Mouse (Mus musculus) liver, postnatal 0 days (tissue): ENCODE results near the gene Rnft2. TPM values are rescaled to one million over a fixed set of nuclear protein-coding genes. Genes with fewer than 3 reads are reported as not detected.

Experiments used
- ATAC-seq: fragments of 200-750 bp; cut with Nextera tagmentation; 2 replicates; pipeline ENCODE4 v1.8.0; 2017; ENCODE audit warnings: mild to moderate bottlenecking, moderate library complexity
- DNase-seq: peaks from one replicate; pipeline ENCODE4 v3.0.0-alpha.2; 2016
- H3K27ac ChIP-seq: fragments of 300-500 bp; sonication (generic); 2 replicates; pipeline ENCODE4 v1.5.1; 2014; ENCODE audit warnings: antibody characterized with exemption, moderate library complexity, mild to moderate bottlenecking, low read depth
- H3K27me3 ChIP-seq: fragments of 300-500 bp; sonication (generic); 2 replicates; pipeline ENCODE4 v1.6.1; 2014; ENCODE audit warnings: low read length, control low read depth, mixed read lengths; ENCODE audit not compliant: insufficient read depth
- H3K36me3 ChIP-seq: fragments of 300-500 bp; sonication (generic); replicated peaks from 2 replicates; pipeline ENCODE4 v1.6.1; 2014; ENCODE audit warnings: mild to moderate bottlenecking, control low read depth, low read length, moderate library complexity, mixed read lengths; ENCODE audit not compliant: insufficient read depth
- H3K4me1 ChIP-seq: fragments of 300-500 bp; sonication (generic); 2 replicates; pipeline ENCODE4 v1.6.1; 2014; ENCODE audit warnings: antibody characterized with exemption, mild to moderate bottlenecking, control low read depth; ENCODE audit not compliant: insufficient read depth
- H3K4me2 ChIP-seq: fragments of 300-500 bp; sonication (generic); 2 replicates; pipeline ENCODE4 v1.6.1; 2014; ENCODE audit warnings: low read depth, mild to moderate bottlenecking, low read length, moderate library complexity, mixed read lengths
- H3K4me3 ChIP-seq: fragments of 300-500 bp; sonication (generic); 2 replicates; pipeline ENCODE4 v1.5.1; 2014; ENCODE audit warnings: low read depth, low read length
- H3K9ac ChIP-seq: fragments of 300-500 bp; sonication (generic); replicated peaks from 2 replicates; pipeline ENCODE4 v1.6.1; 2014; ENCODE audit warnings: mild to moderate bottlenecking, moderate library complexity
- H3K9me3 ChIP-seq: fragments of 300-500 bp; sonication (generic); 2 replicates; pipeline ENCODE4 v1.6.1; 2016; ENCODE audit warnings: mild to moderate bottlenecking, control low read depth, low read length, mixed read lengths
- CTCF ChIP-seq: sonication (generic); IDR thresholded peaks from 2 replicates; pipeline ENCODE4 v1.5.1; 2016; ENCODE audit warnings: antibody characterized with exemption, low read depth
- EP300 ChIP-seq: IDR thresholded peaks from 2 replicates; pipeline ENCODE4 v1.6.1; 2016; ENCODE audit warnings: antibody characterized with exemption, low read depth, mild to moderate bottlenecking
- WGBS: fragments of 180-500 bp; shearing (Covaris S2); extraction: QIAGEN DNeasy Blood & Tissue Kit; methylation state at CpG from one replicate; pipeline ENCODE4 v1.1.7; 2014; ENCODE audit not compliant: insufficient replicate concordance; 5-methylcytosine and 5-hydroxymethylcytosine counted together
- polyA plus RNA-seq: library from polyadenylated mRNA; unstranded; fragments of >200 nt; fragmentation: Nextera tagmentation; extraction: Ambion mirVana; gene quantifications from 2 replicates; pipeline ENCODE4 v1.2.1, GENCODE M21; 2015

The Rnft2 gene
- polyA plus RNA-seq, 1 experiment from 2014 or later, result not detected

- 80% methylated on average over 4 of the region's 4 CpGs for WGBS
- no peak overlapping the region for H3K27ac ChIP-seq
These were observed 100.6 kb downstream of the Rnft2 start for GRCm38 (mm10) chr5:118144327-118144726.

GRCm38 (mm10) chr5:118143211-118144026 lies 101.5 kb downstream of the Rnft2 start:
- Histone ChIP-seq H3K9ac (no peak overlapping the region), H3K4me1 (no peaks in the 10 kb centered on the region), H3K36me3 (peaks cover 16% of the 10 kb centered on the region), H3K27me3 (no peaks in the 10 kb centered on the region), H3K4me2 (no peak overlapping the region), H3K4me3 (no peak overlapping the region), H3K9me3 (no peaks in the 10 kb centered on the region), H3K27ac (no peak overlapping the region)
- DNase-seq, result no peak
- 68% methylated on average over 12 of the region's 12 CpGs for WGBS
- no peak for TF ChIP-seq EP300
- no peak for TF ChIP-seq CTCF
- ATAC-seq, result no peak

More at GRCm38 (mm10) chr5:118144327-118144726, 100.6 kb downstream of the Rnft2 start:
- Histone ChIP-seq H3K4me2 (no peak overlapping the region), H3K9ac (no peak overlapping the region), H3K36me3 (peaks cover 16% of the 10 kb centered on the region), H3K4me3 (no peak overlapping the region), H3K4me1 (no peaks in the 10 kb centered on the region), H3K27me3 (no peaks in the 10 kb centered on the region), H3K9me3 (no peaks in the 10 kb centered on the region)
- ATAC-seq (no peak), DNase-seq (no peak)
- no peak for TF ChIP-seq CTCF
- TF ChIP-seq EP300, result no peak

GRCm38 (mm10) chr5:118142471-118142870 lies 102.4 kb downstream of the Rnft2 start:
- H3K4me1 ChIP-seq, result no peaks in the 10 kb centered on the region
- H3K9ac ChIP-seq, result no peak overlapping the region
- H3K27ac ChIP-seq, result no peak overlapping the region
- no peak overlapping the region for H3K4me2 ChIP-seq
- no peaks in the 10 kb centered on the region for H3K9me3 ChIP-seq
- TF ChIP-seq CTCF (no peak), EP300 (no peak)
- H3K36me3 ChIP-seq, result peaks cover 21% of the 10 kb centered on the region
- no peak overlapping the region for H3K4me3 ChIP-seq
- no peak for ATAC-seq
- 78% methylated on average over 8 of the region's 8 CpGs for WGBS
- no peak for DNase-seq
- no peaks in the 10 kb centered on the region for H3K27me3 ChIP-seq

Other genes starting within 250 kb of the Rnft2 start
- 4.5 and 4.6 TPM in 2 replicates for gene Tesc, start 217.4 kb downstream of the Rnft2 start, polyA plus RNA-seq
- gene Fbxw8, start 89.7 kb downstream of the Rnft2 start, polyA plus RNA-seq, result 6.3 and 7.1 TPM in 2 replicates
- gene Hrk, start 80.5 kb downstream of the Rnft2 start, polyA plus RNA-seq, result not detected in 2 replicates
- 1.3 TPM in 2 replicates for gene 2410131K14Rik, start 111 bp upstream of the Rnft2 start, polyA plus RNA-seq